18 mouse cellular contexts compared by ENCODE assay signal in the genomic region with DNA sequence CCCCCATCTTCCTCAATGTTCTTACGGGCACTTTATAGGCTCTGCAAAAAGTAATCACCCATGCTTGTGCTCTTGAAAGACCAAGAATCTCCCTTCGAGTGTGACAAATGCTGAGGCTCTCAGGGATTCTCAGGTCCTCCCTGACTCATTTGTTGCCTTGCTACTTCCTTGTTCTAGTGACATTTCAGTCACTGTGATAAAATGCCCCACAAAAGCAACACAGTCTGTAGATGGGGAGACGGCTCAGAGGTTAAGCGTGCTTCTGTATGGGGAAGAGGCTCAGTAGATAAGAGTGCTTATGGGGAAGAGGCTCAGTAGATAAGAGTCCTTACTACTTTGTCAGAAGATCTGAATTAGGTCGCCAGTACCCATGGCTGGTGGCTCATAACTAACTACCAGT.
DNase-seq lines count a peak whose midpoint lies in the region; ATAC-seq and TF ChIP-seq lines count a peak whose summit lies in the region.
"Had no signal": no experiment of that assay in that cellular context is flagged by ENCODE, and none has a peak within 500 bp of the region (broad histone marks: within the 10 kb centered on the region; RNA-seq: fewer than 3 reads in every experiment).

No protein-coding gene starts in this region.

- in situ Hi-C loops in CH12.LX (cut with MboI; ENCODE audit: low pct_ligation_motif_present, low pct_unique_long_range_greater_than_20kb, low sequenced_read_pairs): loop anchor here (10.0 kb wide), 1 partner anchor 153 kb away; a partner anchor contains a TSS

- peak overlapping the region; percentile 58 for H3K4me2 ChIP-seq in CH12.LX (ENCODE audit: insufficient read depth, low read depth, poor library complexity, severe bottlenecking)
- H3K4me2 ChIP-seq: hindbrain, embryonic 14.5 days; limb, embryonic 13.5 days; midbrain, embryonic 12.5 days had no signal

- no peaks in the 10 kb centered on the region for H3K9me3 ChIP-seq in CH12.LX (replicated peaks; ENCODE audit: low read length)
- H3K9me3 ChIP-seq: limb, embryonic 13.5 days; midbrain, embryonic 12.5 days had no signal

- H3K27me3 ChIP-seq in CH12.LX (replicated peaks): no peaks in the 10 kb centered on the region
- H3K27me3 ChIP-seq: limb, embryonic 13.5 days; midbrain, embryonic 12.5 days had no signal

- no peak; the same call in 1 of the 2 replicates for TF ChIP-seq RAD21 in CH12.LX (IDR thresholded peaks at IDR 0.05; ENCODE audit: low read depth, low read length)

- dilution Hi-C loops in CH12.LX (cut with MboI; ENCODE audit: extremely low pct_ligation_motif_present, extremely low pct_unique_long_range_greater_than_20kb, low sequenced_read_pairs): no loop called here

- peaks cover 11 to 55% of the 10 kb centered on the region in 2 experiments for H3K4me1 ChIP-seq in CH12.LX (ENCODE audit: control insufficient read depth in 1 of 2, insufficient read depth in 2 of 2)
- H3K4me1 ChIP-seq: limb, embryonic 13.5 days; midbrain, embryonic 12.5 days had no signal

- no peak overlapping the region for H3K9ac ChIP-seq in CH12.LX (ENCODE audit: insufficient read depth, low read depth)
- H3K9ac ChIP-seq: hindbrain, embryonic 14.5 days; limb, embryonic 13.5 days; midbrain, embryonic 12.5 days had no signal

- DNase-seq in A20 (ENCODE audit: low read depth, low spot score) (peak; percentile 82), CH12.LX (ENCODE audit: extremely low read depth) (peak; percentile 87), liver (peak; percentile 45)
- no peak for DNase-seq in left cerebral cortex, postnatal 25 days (ENCODE audit: low spot score in 2 of 2)
- no peak for DNase-seq in adrenal gland, postnatal 10 days
- no peak for DNase-seq in kidney, postnatal 10 days
- DNase-seq: adrenal gland, adult 8-10 months; cerebellum, adult 9-10 months; heart, postnatal 10 days; kidney, adult 11 months; kidney, postnatal 4 days; lung, postnatal 14 days had no signal

- TF ChIP-seq EP300 in CH12.LX (IDR thresholded peaks at IDR 0.05; ENCODE audit: low read length): peak; percentile 97

- H3K36me3 ChIP-seq in CH12.LX (replicated peaks in 1 of 2; ENCODE audit: control insufficient read depth in 1 of 2, insufficient read depth in 1 of 2, low read length in 1 of 2): no peaks in the 10 kb centered on the region
- H3K36me3 ChIP-seq: limb, embryonic 13.5 days; midbrain, embryonic 12.5 days had no signal

- intact Hi-C loops in left cerebral cortex, postnatal 25 days (cut with DNase I): no loop called here

- TF ChIP-seq POLR2A in CH12.LX (IDR thresholded peaks at IDR 0.05; ENCODE audit: low read depth, low read length): 0 out of 2 replicates have a peak, but pooled peaks have one; percentile 23

- H3K4me3 ChIP-seq in CH12.LX (replicated peaks in 1 of 3; ENCODE audit: low read depth in 2 of 3, low read length in 2 of 3, poor library complexity in 1 of 3): no peak overlapping the region
- H3K4me3 ChIP-seq: left cerebral cortex, adult 2 months; limb, embryonic 13.5 days; midbrain, embryonic 12.5 days had no signal

- no peaks in the 10 kb centered on the region for H3K79me2 ChIP-seq in CH12.LX (replicated peaks; ENCODE audit: control insufficient read depth, extremely low read depth, insufficient read depth, poor library complexity, severe bottlenecking)

- peak overlapping the region; percentile 40 for H3K27ac ChIP-seq in CH12.LX (ENCODE audit: insufficient read depth, low read depth)
- H3K27ac ChIP-seq: hindbrain, embryonic 14.5 days; left cerebral cortex, adult 2 months; limb, embryonic 13.5 days; midbrain, embryonic 12.5 days had no signal

- no peak for TF ChIP-seq CTCF in CH12.LX (conservative IDR thresholded peaks at IDR 0.05 in 1 of 2, IDR thresholded peaks at IDR 0.05 in 1 of 2; ENCODE audit: low read depth in 2 of 2, low read length in 2 of 2)

- ATAC-seq in megakaryocyte, adult 5-6 weeks (ENCODE audit: poor library complexity, severe bottlenecking): peak; percentile 70
- ATAC-seq: forebrain, embryonic 16.5 days had no signal

TF ChIP-seq in CH12.LX, 34 proteins besides CTCF, POLR2A, EP300 and RAD21:
- TF ChIP-seq ZNF384 (IDR thresholded peaks at IDR 0.05; ENCODE audit: low read depth, low read length): 0 out of 2 replicates have a peak, but pooled peaks have one; percentile 33
- TF ChIP-seq ZMIZ1 (IDR thresholded peaks at IDR 0.05; ENCODE audit: low read depth, low read length): no peak
- TF ChIP-seq RCOR1 (conservative IDR thresholded peaks at IDR 0.05; ENCODE audit: low read depth, low read length): peak; percentile 87; the same call in 1 of the 2 replicates
- TF ChIP-seq HCFC1 (IDR thresholded peaks at IDR 0.05; ENCODE audit: low read depth, low read length): 0 out of 2 replicates have a peak, but pooled peaks have one; percentile 35
- peak; percentile 54; the same call in 1 of the 2 replicates for TF ChIP-seq TCF12 (IDR thresholded peaks at IDR 0.05; ENCODE audit: low read depth, low read length)
- peak; percentile 65; the same call in 1 of the 2 replicates for TF ChIP-seq CHD2 (IDR thresholded peaks at IDR 0.05; ENCODE audit: low read length)
- peak; percentile 69 for TF ChIP-seq BHLHE40 (IDR thresholded peaks at IDR 0.05; ENCODE audit: low read depth, low read length)
- TF ChIP-seq MAFK (IDR thresholded peaks at IDR 0.05; ENCODE audit: insufficient replicate concordance, low read length): 0 out of 2 replicates have a peak, but pooled peaks have one; percentile 38
- no peak for TF ChIP-seq MXI1 (IDR thresholded peaks at IDR 0.05; ENCODE audit: low read depth, low read length)
- no peak for TF ChIP-seq CHD1 (IDR thresholded peaks at IDR 0.05; ENCODE audit: low read depth, low read length)
- no peak for TF ChIP-seq POLR2AphosphoS2 (IDR thresholded peaks at IDR 0.05; ENCODE audit: low read depth, low read length)
- TF ChIP-seq TBP (conservative IDR thresholded peaks at IDR 0.05; ENCODE audit: low read depth, low read length): 0 out of 2 replicates have a peak, but pooled peaks have one; percentile 34
- no peak for TF ChIP-seq ZC3H11A (IDR thresholded peaks at IDR 0.05; ENCODE audit: low read depth, low read length)
- peak; percentile 71 for TF ChIP-seq MAX (IDR thresholded peaks at IDR 0.05; ENCODE audit: low read length)
- peak; percentile 93 for TF ChIP-seq JUND (conservative IDR thresholded peaks at IDR 0.05; ENCODE audit: low read depth, low read length)
- TF ChIP-seq SIN3A (IDR thresholded peaks at IDR 0.05; ENCODE audit: low read length): peak; percentile 64; the same call in 1 of the 2 replicates
- peak; percentile 78 for TF ChIP-seq MEF2A (IDR thresholded peaks at IDR 0.05; ENCODE audit: borderline replicate concordance, low read depth, low read length)
- TF ChIP-seq MYC (IDR thresholded peaks at IDR 0.05; ENCODE audit: low read depth, low read length): peak; percentile 69
- peak; percentile 82 for TF ChIP-seq JUN (IDR thresholded peaks at IDR 0.05; ENCODE audit: insufficient read depth, low read depth, low read length)
- TF ChIP-seq SMC3 (IDR thresholded peaks at IDR 0.05; ENCODE audit: low read depth, low read length): no peak
- no peak for TF ChIP-seq NRF1 (IDR thresholded peaks at IDR 0.05; ENCODE audit: low read depth, low read length)
- TF ChIP-seq ZKSCAN1 (IDR thresholded peaks at IDR 0.05; ENCODE audit: borderline replicate concordance, low read depth, low read length): no peak
- TF ChIP-seq ELF1 (IDR thresholded peaks at IDR 0.05; ENCODE audit: low read depth, low read length): peak; percentile 84
- peak; percentile 96 for TF ChIP-seq IRF4 (IDR thresholded peaks at IDR 0.05; ENCODE audit: low read depth, low read length)
- peak; percentile 66; the same call in 1 of the 2 replicates for TF ChIP-seq ETS1 (conservative IDR thresholded peaks at IDR 0.05; ENCODE audit: low read depth, low read length)
- peak; percentile 66 for TF ChIP-seq MAZ (IDR thresholded peaks at IDR 0.05; ENCODE audit: low read depth, low read length)
TF ChIP-seq in CH12.LX: peak in this region for 18.

Comparison
In these comparisons a context has a peak if more than half of its experiments do, and no peak if none do; other contexts are left out.
1. DNase-seq: peak in A20 (single experiment), CH12.LX (single experiment) and liver (single experiment); none in left cerebral cortex, postnatal 25 days (0 of 2), adrenal gland, postnatal 10 days (single experiment) and kidney, postnatal 10 days (single experiment).